Mouse (Mus musculus): ENCODE measurements around the gene Get4. TPM values are rescaled to one million over a fixed set of nuclear protein-coding genes. Genes with fewer than 3 reads are reported as not detected.

Gene Get4
- polyA plus RNA-seq, 1 experiment = 26.8 TPM

DNA sequence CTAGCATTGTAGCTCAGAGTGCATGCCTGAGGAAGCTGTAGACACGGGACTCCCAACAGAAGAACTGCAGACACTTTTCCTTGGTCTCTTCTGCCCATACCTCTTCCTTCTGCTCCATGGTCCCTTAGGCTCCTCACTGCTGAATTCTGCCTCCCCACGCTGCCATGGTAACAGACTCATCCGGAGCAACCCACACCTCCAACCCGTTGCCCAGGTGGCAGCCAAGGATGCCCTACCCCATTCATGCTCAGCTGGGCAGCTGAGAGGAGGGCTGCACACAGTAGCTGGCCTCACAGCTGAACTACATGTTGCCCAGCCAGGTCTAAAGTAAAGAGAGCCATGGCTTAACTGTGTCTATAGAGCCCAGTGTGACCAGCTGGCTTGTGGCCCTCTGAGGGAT, 36.5 kb downstream of the Get4 start:
- no peak overlapping the region for H3K4me3 ChIP-seq (ENCODE audit: insufficient read depth, low read length)
- TF ChIP-seq CTCF (IDR thresholded peaks at IDR 0.05; ENCODE audit: low read depth, low read length) = no peak
- no peak for TF ChIP-seq POLR2A (IDR thresholded peaks at IDR 0.05; ENCODE audit: borderline replicate concordance, low read depth, low read length)
- H3K4me1 ChIP-seq (ENCODE audit: control insufficient read depth, insufficient read depth, low read length) = peaks cover 62% of the 10 kb centered on the region
- H3K27ac ChIP-seq (ENCODE audit: insufficient read depth, low read depth, low read length) = peak overlapping the region; percentile 97

DNA sequence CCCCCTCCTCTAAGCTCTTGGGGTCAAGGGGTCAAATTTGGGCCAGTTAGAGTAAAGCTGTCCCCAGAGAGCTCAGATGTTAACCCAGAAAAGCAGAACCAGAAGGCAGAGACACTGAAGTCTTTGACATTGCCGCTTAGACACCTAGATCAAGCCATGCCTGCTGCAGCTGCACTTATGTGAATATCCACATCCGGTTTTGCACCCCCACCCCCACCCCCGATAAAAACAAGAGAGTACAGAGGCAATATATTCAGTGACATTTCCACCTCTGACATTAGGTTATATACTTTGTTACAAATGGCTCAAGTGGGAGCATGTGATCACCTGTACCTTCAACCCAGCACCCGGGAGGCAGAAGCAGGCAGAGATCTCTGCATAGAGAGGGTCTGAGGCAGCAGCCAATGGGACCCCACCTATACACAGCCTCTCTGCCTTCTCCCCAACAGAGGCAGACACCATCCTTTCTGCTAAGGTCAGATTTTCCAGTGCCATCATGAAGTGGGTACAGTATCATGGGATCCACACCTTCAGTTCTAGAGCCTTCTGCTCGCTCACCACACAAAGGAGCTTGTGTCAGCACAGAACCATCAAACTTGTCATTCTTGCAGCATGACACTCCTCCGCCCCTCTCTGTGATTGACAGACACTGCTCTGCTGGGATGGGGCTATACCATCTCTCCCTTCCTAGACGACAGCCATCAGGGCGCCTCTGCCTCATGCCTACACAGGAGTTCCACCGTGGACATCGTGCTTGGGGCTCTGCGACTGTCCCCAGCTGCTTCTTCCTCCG, 38.5 kb downstream of the Get4 start:
- TF ChIP-seq CTCF (IDR thresholded peaks at IDR 0.05; ENCODE audit: low read depth, low read length) (no peak), POLR2A (IDR thresholded peaks at IDR 0.05; ENCODE audit: borderline replicate concordance, low read depth, low read length) (no peak)
- no peak overlapping the region for H3K4me3 ChIP-seq (ENCODE audit: insufficient read depth, low read length)
- no peak overlapping the region for H3K27ac ChIP-seq (ENCODE audit: insufficient read depth, low read depth, low read length)
- peaks cover 63% of the 10 kb centered on the region for H3K4me1 ChIP-seq (ENCODE audit: control insufficient read depth, insufficient read depth, low read length)

DNA sequence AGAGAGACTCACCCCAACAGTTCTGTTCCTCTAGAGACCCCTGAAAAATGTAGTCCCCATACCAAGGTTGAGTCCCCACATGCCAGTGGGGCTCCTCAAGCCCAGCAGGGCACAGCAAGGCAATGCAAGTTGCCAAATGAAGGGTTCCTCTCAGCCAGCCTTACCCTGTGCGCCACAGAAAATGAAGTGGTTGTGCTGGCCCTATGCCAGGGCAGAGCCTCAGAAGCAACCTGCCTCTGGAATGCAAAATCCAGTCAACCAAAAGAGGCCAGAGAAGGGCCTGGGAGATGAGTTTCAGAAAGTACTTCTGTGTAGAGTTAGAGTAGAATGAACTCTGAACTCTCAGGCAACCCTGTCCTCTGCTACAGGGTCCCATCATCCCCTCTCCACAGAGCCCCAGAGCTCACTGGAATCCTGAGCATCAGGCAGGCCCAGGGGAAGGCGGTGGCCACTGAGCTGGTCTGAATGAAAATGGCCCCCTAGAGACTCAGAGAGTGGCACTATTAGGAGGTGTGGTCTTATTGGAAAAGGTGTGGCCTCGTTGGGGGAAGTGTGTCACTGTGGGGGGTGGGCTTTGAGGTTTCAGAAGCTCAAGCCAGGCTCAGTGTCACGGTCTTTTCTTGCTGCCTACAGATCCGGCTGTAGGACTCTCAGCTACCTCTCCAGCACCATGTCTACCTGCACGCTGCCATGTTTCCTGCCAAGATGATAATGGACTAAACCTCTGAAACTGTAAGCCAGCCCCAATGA, 39.9 kb downstream of the Get4 start:
- Histone ChIP-seq H3K4me1 (ENCODE audit: control insufficient read depth, insufficient read depth, low read length) (peaks cover 49% of the 10 kb centered on the region), H3K4me3 (ENCODE audit: insufficient read depth, low read length) (no peak overlapping the region), H3K27ac (ENCODE audit: insufficient read depth, low read depth, low read length) (no peak overlapping the region)
- TF ChIP-seq CTCF (IDR thresholded peaks at IDR 0.05; ENCODE audit: low read depth, low read length) = no peak
- TF ChIP-seq POLR2A (IDR thresholded peaks at IDR 0.05; ENCODE audit: borderline replicate concordance, low read depth, low read length) = no peak

- no peak for TF ChIP-seq CTCF (IDR thresholded peaks at IDR 0.05; ENCODE audit: low read depth, low read length)
- TF ChIP-seq POLR2A (IDR thresholded peaks at IDR 0.05; ENCODE audit: borderline replicate concordance, low read depth, low read length) = no peak
- Histone ChIP-seq H3K4me1 (ENCODE audit: control insufficient read depth, insufficient read depth, low read length) (peaks cover 52% of the 10 kb centered on the region), H3K4me3 (ENCODE audit: insufficient read depth, low read length) (no peak overlapping the region), H3K27ac (ENCODE audit: insufficient read depth, low read depth, low read length) (peak overlapping the region; percentile 87)
Measured at GRCm38 (mm10) chr5:139294089-139294488, 42.0 kb downstream of the Get4 start.

DNA sequence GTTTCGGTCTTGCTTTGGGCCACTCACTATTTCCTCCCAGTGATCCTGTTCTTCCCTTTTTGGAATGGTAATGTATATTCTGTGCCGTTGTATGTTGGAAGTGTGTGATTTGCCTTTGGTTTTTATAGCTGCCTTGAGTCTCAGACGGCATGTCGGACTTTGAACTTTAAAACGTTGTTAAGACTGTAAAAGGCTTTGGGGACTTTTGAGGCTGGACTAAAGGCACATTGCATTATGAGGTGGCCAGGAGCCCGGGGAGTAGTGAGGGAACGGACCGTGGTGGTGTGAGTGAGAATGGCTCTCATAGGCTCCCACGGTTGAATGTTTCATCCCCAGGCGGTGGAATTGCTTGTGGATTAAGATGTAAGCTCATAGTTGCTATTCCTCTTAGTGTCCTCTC, 45.0 kb downstream of the Get4 start:
- Histone ChIP-seq H3K4me1 (ENCODE audit: control insufficient read depth, insufficient read depth, low read length) (peaks cover 63% of the 10 kb centered on the region), H3K4me3 (ENCODE audit: insufficient read depth, low read length) (no peak overlapping the region), H3K27ac (ENCODE audit: insufficient read depth, low read depth, low read length) (no peak overlapping the region)
- TF ChIP-seq CTCF (IDR thresholded peaks at IDR 0.05; ENCODE audit: low read depth, low read length) (no peak), POLR2A (IDR thresholded peaks at IDR 0.05; ENCODE audit: borderline replicate concordance, low read depth, low read length) (no peak)

- Histone ChIP-seq H3K4me3 (ENCODE audit: insufficient read depth, low read length) (no peak overlapping the region), H3K4me1 (ENCODE audit: control insufficient read depth, insufficient read depth, low read length) (peaks cover 63% of the 10 kb centered on the region), H3K27ac (ENCODE audit: insufficient read depth, low read depth, low read length) (no peak overlapping the region)
- TF ChIP-seq POLR2A (IDR thresholded peaks at IDR 0.05; ENCODE audit: borderline replicate concordance, low read depth, low read length) (no peak), CTCF (IDR thresholded peaks at IDR 0.05; ENCODE audit: low read depth, low read length) (no peak)
Measured at GRCm38 (mm10) chr5:139297745-139298144, 45.6 kb downstream of the Get4 start.

- no peak overlapping the region for H3K4me3 ChIP-seq (ENCODE audit: insufficient read depth, low read length)
- peaks cover 39% of the 10 kb centered on the region for H3K4me1 ChIP-seq (ENCODE audit: control insufficient read depth, insufficient read depth, low read length)
- H3K27ac ChIP-seq (ENCODE audit: insufficient read depth, low read depth, low read length) = no peak overlapping the region
- TF ChIP-seq CTCF (IDR thresholded peaks at IDR 0.05; ENCODE audit: low read depth, low read length) = no peak
- TF ChIP-seq POLR2A (IDR thresholded peaks at IDR 0.05; ENCODE audit: borderline replicate concordance, low read depth, low read length) = no peak
Measured at GRCm38 (mm10) chr5:139302101-139302500, 50.0 kb downstream of the Get4 start.

DNA sequence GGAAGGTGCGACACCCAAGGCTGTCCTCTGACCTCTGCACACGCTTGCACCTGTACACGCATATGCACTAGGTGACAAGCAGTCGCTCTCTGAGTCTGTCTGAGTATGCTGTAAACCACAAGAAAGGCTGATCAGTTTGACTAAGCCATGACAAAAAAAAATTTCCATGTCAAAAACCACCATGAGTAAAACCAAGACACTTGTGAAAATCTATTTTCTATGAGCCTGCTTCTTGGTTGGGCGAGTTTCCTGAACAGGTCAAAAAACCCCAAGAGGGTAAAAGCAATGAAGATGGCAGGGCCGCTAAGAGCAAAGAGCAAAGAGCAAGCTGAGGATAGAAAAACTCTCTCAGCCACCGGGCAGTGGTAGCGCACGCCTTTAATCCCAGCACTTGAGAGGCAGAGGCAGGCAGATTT, 51.5 kb downstream of the Get4 start:
- Histone ChIP-seq H3K4me1 (ENCODE audit: control insufficient read depth, insufficient read depth, low read length) (peaks cover 25% of the 10 kb centered on the region), H3K4me3 (ENCODE audit: insufficient read depth, low read length) (no peak overlapping the region), H3K27ac (ENCODE audit: insufficient read depth, low read depth, low read length) (no peak overlapping the region)
- TF ChIP-seq POLR2A (IDR thresholded peaks at IDR 0.05; ENCODE audit: borderline replicate concordance, low read depth, low read length) = no peak
- TF ChIP-seq CTCF (IDR thresholded peaks at IDR 0.05; ENCODE audit: low read depth, low read length) = no peak

DNA sequence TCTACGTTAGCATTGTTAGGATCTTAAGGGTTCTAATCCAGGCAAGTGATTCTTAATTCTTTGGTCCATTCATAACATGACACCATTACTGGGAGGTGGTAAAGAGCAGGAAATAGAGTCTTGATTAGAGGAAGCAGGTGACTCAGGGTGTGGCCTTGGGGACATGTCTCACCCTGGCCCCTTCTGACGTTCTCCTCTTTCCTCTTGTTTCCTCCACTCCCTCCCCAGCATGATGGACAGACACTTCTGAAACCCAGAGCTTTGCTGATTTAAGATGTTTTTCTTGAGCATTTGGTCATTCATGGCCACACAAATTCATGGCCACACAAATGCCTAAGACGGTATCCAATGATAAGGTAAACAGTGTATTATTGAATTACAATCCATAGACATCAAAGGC, 57.8 kb downstream of the Get4 start:
- H3K4me3 ChIP-seq (ENCODE audit: insufficient read depth, low read length) = no peak overlapping the region
- H3K27ac ChIP-seq (ENCODE audit: insufficient read depth, low read depth, low read length) = no peak overlapping the region
- H3K4me1 ChIP-seq (ENCODE audit: control insufficient read depth, insufficient read depth, low read length) = peaks cover 13% of the 10 kb centered on the region
- TF ChIP-seq CTCF (IDR thresholded peaks at IDR 0.05; ENCODE audit: low read depth, low read length) = no peak
- no peak for TF ChIP-seq POLR2A (IDR thresholded peaks at IDR 0.05; ENCODE audit: borderline replicate concordance, low read depth, low read length)

DNA sequence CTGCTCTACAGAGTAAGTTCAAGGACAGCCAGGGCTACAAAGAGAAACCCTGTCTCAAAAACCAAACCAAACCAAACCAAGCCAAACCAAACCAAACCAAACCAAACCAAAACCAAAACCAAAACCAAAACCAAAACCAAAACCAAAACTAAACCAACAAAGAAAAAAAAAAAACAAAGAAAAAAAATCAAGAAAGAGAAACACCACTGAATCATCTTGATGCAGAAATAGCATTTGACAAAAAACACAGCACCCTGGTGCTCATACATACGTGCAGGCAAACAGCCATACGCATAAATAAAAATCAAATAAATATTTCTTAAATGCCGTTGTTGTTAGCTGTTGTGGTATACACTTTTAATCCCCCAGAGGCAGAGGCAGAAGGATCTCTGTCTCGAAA, 58.4 kb downstream of the Get4 start:
- H3K27ac ChIP-seq (ENCODE audit: insufficient read depth, low read depth, low read length) = no peak overlapping the region
- TF ChIP-seq CTCF (IDR thresholded peaks at IDR 0.05; ENCODE audit: low read depth, low read length) (no peak), POLR2A (IDR thresholded peaks at IDR 0.05; ENCODE audit: borderline replicate concordance, low read depth, low read length) (no peak)
- H3K4me1 ChIP-seq (ENCODE audit: control insufficient read depth, insufficient read depth, low read length) = peaks cover 18% of the 10 kb centered on the region
- H3K4me3 ChIP-seq (ENCODE audit: insufficient read depth, low read length) = no peak overlapping the region
